Mouse (Mus musculus): ENCODE measurements around the gene Tnks1bp1.

GRCm38 (mm10) chr2:85036507-85037046, 11.2 kb upstream of the Tnks1bp1 start:
- TF ChIP-seq CTCF (conservative IDR thresholded peaks at IDR 0.05; ENCODE audit: low read length) (no peak), POU5F1 (IDR thresholded peaks at IDR 0.05; ENCODE audit: borderline replicate concordance, low read length) (no peak)
